Mouse (Mus musculus): ENCODE data around the gene Fam129a. TPM values are rescaled to one million over a fixed set of nuclear protein-coding genes. Genes with fewer than 3 reads are reported as not detected.

The Fam129a gene
- polyA plus RNA-seq (2014; fragmentation: Illumina TruSeq; extraction: RNeasy Lipid Tissue Mini Kit (QIAGEN cat#74804); ENCODE audit: low read depth, low replicate concordance), result 18.9 TPM

GRCm38 (mm10) chr1:151570981-151571837, at the start of gene Fam129a:
Gene Fam129a, plus strand, starts transcription at chr1:151571186.

GRCm38 (mm10) chr1:151754881-151755659, 184.1 kb downstream of the Fam129a start, which contains the start of gene Edem3:
Gene Edem3, plus strand, starts transcription at chr1:151755371.

Other genes with a start within 250 kb of the Fam129a start
- 350 TPM for gene Ivns1abp, start 226.7 kb upstream of the Fam129a start, polyA plus RNA-seq (2014; fragmentation: Illumina TruSeq; extraction: RNeasy Lipid Tissue Mini Kit (QIAGEN cat#74804); ENCODE audit: low read depth, low replicate concordance)
- gene Swt1, start 142.7 kb upstream of the Fam129a start, polyA plus RNA-seq (2014; fragmentation: Illumina TruSeq; extraction: RNeasy Lipid Tissue Mini Kit (QIAGEN cat#74804); ENCODE audit: low read depth, low replicate concordance), result 12.6 TPM
- 21.6 TPM for gene Trmt1l, start 142.6 kb upstream of the Fam129a start, polyA plus RNA-seq (2014; fragmentation: Illumina TruSeq; extraction: RNeasy Lipid Tissue Mini Kit (QIAGEN cat#74804); ENCODE audit: low read depth, low replicate concordance)
- gene Rnf2, start 70.2 kb upstream of the Fam129a start, polyA plus RNA-seq (2014; fragmentation: Illumina TruSeq; extraction: RNeasy Lipid Tissue Mini Kit (QIAGEN cat#74804); ENCODE audit: low read depth, low replicate concordance), result 38.0 TPM
- gene Edem3, start 184.2 kb downstream of the Fam129a start, polyA plus RNA-seq (2014; fragmentation: Illumina TruSeq; extraction: RNeasy Lipid Tissue Mini Kit (QIAGEN cat#74804); ENCODE audit: low read depth, low replicate concordance), result 18.7 TPM

Measured in adipose tissue, adult 10 weeks (tissue).